Mouse (Mus musculus) ES-Bruce4 (cell line): ENCODE measurements around the gene Slx1b.

Experiments
- CTCF ChIP-seq: IDR thresholded peaks from one replicate; pipeline ENCODE4 v1.8.1; 2011; ENCODE audit warnings: low read depth, low read length
- EP300 ChIP-seq: IDR thresholded peaks from 2 replicates; pipeline ENCODE4 v1.6.1; 2011; ENCODE audit warnings: low read depth, low read length; ENCODE audit not compliant: insufficient read depth
- POLR2A ChIP-seq: IDR thresholded peaks from one replicate; pipeline ENCODE4 v1.8.1; 2011; ENCODE audit warnings: low read length; ENCODE audit not compliant: insufficient read depth

DNA sequence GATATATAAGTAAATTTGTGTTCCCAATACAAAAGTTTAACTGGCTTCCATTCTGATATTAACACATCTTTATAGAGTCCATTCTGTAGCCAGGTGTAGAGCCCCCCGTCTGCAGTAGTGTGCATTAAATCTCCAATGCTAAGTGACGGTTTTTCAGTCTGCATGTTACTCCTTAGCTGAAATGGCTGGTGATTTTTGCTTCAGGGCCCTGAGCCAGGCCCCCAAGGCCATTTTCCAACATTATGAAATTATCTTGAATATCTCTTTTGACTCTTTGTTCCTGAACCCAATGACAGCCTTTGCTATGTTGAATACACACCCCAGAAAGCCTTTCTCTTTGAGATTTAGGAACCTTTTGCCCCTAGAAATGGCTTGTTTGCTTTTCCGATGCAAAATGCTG lies 35.8 kb downstream of the Slx1b start:
- TF ChIP-seq POLR2A (no peak), EP300 (no peak), CTCF (no peak)
